Mouse (Mus musculus) embryonic facial prominence, embryonic 14.5 days (tissue): Measurements from ENCODE around the gene Cd300c2. TPM values are rescaled to one million over a fixed set of nuclear protein-coding genes. Genes with fewer than 3 reads are reported as not detected.
"Not testable (repeated sequence)": the region's sequence is repeated elsewhere in the genome, so short reads cannot be mapped to it uniquely, and the experiment has no call there.

ENCODE experiments used
- ATAC-seq: fragments of 200-750 bp; cut with Nextera tagmentation; 2 replicates; pipeline ENCODE4 v1.8.0; 2017; ENCODE audit warnings: low read depth, moderate number of reproducible peaks, moderate TSS enrichment
- DNase-seq: peaks from one replicate; pipeline ENCODE4 v3.0.0-alpha.2; 2015; ENCODE audit warnings: low spot score
- H3K27ac ChIP-seq: fragments of 300-500 bp; sonication (generic); replicated peaks from 2 replicates; pipeline ENCODE4 v1.5.1; 2014; ENCODE audit warnings: low read depth, mild to moderate bottlenecking, low read length, moderate library complexity
- H3K27me3 ChIP-seq: fragments of 300-500 bp; sonication (generic); replicated peaks from 2 replicates; pipeline ENCODE4 v1.6.1; 2014; ENCODE audit warnings: low read length; ENCODE audit not compliant: control insufficient read depth, insufficient read depth
- H3K36me3 ChIP-seq: fragments of 300-500 bp; sonication (generic); 2 replicates; pipeline ENCODE4 v1.6.1; 2014; ENCODE audit warnings: low read length, mixed read lengths; ENCODE audit not compliant: control insufficient read depth, insufficient read depth
- H3K4me1 ChIP-seq: fragments of 300-500 bp; sonication (generic); 2 replicates; pipeline ENCODE4 v1.6.1; 2014; ENCODE audit warnings: antibody characterized with exemption, low read length; ENCODE audit not compliant: control insufficient read depth, insufficient read depth
- H3K4me2 ChIP-seq: fragments of 300-500 bp; sonication (generic); 2 replicates; pipeline ENCODE4 v1.6.1; 2014; ENCODE audit warnings: low read depth, mild to moderate bottlenecking, low read length, moderate library complexity, mixed read lengths
- H3K4me3 ChIP-seq: fragments of 300-500 bp; sonication (generic); 2 replicates; pipeline ENCODE4 v1.5.1; 2014; ENCODE audit warnings: low read depth, mild to moderate bottlenecking, low read length
- H3K9ac ChIP-seq: fragments of 300-500 bp; sonication (generic); 2 replicates; pipeline ENCODE4 v1.6.1; 2014; ENCODE audit warnings: low read depth, mild to moderate bottlenecking, low read length, moderate library complexity, mixed read lengths
- H3K9me3 ChIP-seq: fragments of 300-500 bp; sonication (generic); 2 replicates; pipeline ENCODE4 v1.6.1; 2016; ENCODE audit warnings: low read length; ENCODE audit not compliant: control insufficient read depth
- WGBS: fragments of 180-500 bp; shearing (Covaris S2); extraction: QIAGEN DNeasy Blood & Tissue Kit; methylation state at CpG from one replicate; pipeline ENCODE4 v1.1.7; 2014; 5-methylcytosine and 5-hydroxymethylcytosine counted together
- polyA plus RNA-seq: library from polyadenylated mRNA; unstranded; fragments of >200 nt; fragmentation: Nextera tagmentation; extraction: Ambion mirVana; gene quantifications from 2 replicates; pipeline ENCODE4 v1.2.1, GENCODE M21; 2014

Gene Cd300c2
- polyA plus RNA-seq: 3.2 and 3.5 TPM in 2 replicates

DNA sequence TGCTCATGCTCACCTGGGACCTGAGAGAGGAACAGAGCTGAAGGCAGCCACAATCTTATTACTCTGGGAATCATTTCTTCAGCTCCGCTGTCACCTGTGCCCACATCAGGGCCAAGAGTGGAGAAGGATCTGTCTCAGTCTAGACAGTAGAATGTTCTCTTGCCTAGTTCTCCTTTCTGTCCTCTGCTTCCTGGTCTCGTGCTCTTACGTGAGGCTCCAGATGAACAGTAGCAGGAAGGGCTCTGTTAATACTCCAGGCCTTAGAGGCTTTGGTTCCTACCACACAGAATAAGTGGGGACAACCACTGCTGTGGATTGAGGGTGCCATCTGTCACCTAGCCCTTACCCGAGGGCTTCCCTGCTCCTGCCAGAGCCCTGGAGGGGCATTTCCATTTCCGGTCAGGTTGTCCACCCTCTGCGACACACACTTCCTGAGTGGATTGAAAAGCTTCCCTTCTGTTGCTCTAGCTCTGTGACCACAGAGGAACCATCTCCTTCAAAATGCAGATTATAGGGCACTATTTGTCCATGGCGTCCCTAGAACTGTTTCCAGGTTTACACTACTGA is at the start of gene Cd300c2:
Gene Cd300c2 (minus strand): TSS at position 407 of the 567 bp plus-strand sequence.
- no peaks in the 10 kb centered on the region for H3K27me3 ChIP-seq
- no peaks in the 10 kb centered on the region for H3K4me1 ChIP-seq
- H3K9me3 ChIP-seq: no peaks in the 10 kb centered on the region
- no peak within 1 kb of the TSS for H3K4me3 ChIP-seq
- 83% methylated on average over 7 of the region's 7 CpGs for WGBS
- DNase-seq (no peak), ATAC-seq (no peak)
- no peaks in the 10 kb centered on the region for H3K36me3 ChIP-seq
- H3K9ac ChIP-seq: no peak within 1 kb of the TSS
- no peak within 1 kb of the TSS for H3K4me2 ChIP-seq
- no peak within 1 kb of the TSS for H3K27ac ChIP-seq

DNA sequence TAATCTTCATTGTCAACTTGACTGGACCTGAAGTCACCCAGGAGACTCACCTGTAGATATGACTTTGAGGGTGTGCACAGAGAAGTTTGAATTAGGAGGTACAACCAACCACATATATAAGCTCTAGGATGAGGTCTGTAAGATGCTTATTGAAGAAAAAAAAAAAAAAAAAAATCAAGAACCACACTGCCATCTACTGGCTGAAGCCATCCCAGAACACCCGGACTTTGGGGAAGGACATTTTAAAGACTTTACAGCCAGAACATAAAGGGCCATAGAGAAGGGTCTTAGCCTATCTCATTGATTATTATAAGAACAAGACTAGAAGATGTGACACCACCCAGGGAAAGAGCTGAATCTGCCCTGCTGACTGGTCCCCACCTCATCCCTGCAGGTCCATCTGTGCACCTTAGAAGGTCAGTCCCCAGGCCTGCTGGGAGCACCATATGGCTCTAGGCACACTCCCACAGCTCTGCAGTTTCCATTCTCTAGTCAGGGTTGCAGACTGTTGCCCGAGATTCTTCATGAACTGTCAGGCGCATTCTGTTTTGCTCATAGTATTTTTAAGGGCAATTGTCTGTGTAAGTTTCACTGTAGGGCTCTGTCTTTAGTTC is 47.7 kb upstream of the Cd300c2 start:
- H3K4me2 ChIP-seq: no peak overlapping the region
- no peak for DNase-seq
- 37% methylated on average over 3 of the region's 3 CpGs for WGBS

DNA sequence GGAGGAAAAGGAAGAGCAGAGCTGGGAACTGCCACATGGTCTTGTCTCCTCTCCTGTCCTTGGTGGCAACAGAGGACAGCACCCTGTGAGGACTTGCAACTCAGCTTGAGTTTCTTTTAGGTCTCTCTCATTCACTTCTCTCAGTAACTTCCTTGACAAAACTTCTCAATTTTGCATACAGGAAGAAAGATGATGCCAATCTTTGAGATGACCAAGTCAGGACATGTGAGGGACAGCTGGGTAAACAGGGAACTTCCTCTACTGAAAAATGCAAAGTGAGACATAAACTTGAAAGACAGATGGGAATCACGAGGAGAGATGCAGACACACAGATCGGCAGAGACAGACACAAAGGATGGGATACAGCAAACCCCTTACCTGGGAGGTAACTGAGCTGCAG is 46.6 kb upstream of the Cd300c2 start, which contains the start of gene Cd300ld3:
Gene Cd300ld3 (minus strand): TSS at position 151 of the 400 bp plus-strand sequence.
- H3K27me3 ChIP-seq: no peaks in the 10 kb centered on the region
- no peak within 1 kb of the TSS for H3K27ac ChIP-seq
- H3K4me2 ChIP-seq: no peak within 1 kb of the TSS
- H3K4me1 ChIP-seq: no peaks in the 10 kb centered on the region
- H3K36me3 ChIP-seq: no peaks in the 10 kb centered on the region
- no peak for ATAC-seq
- 73% methylated on average over 2 of the region's 2 CpGs for WGBS
- H3K9ac ChIP-seq: no peak within 1 kb of the TSS
- H3K9me3 ChIP-seq: no peaks in the 10 kb centered on the region
- DNase-seq: no peak
- H3K4me3 ChIP-seq: no peak within 1 kb of the TSS

More for the DNA sequence above, 47.7 kb upstream of the Cd300c2 start:
- Histone ChIP-seq H3K36me3 (no peaks in the 10 kb centered on the region), H3K4me1 (no peaks in the 10 kb centered on the region), H3K27me3 (no peaks in the 10 kb centered on the region), H3K9me3 (no peaks in the 10 kb centered on the region), H3K9ac (no peak overlapping the region), H3K27ac (no peak overlapping the region), H3K4me3 (no peak overlapping the region)
- ATAC-seq: no peak

DNA sequence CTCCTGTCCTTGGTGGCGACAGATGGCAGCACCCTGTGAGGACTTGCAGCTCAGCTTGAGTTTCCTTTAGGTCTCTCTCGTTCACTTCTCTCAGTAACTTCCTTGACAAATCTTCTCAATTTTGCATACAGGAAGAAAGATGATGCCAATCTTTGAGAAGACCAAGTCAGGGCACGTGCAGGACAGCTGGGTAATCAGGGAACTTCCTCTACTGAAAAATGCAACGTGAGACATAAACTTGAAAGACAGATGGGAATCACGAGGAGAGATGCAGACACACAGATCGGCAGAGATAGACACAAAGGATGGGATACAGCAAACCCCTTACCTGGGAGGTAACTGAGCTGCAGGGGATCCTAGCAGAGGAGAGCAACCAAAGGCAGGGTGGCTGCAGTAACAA is 36.0 kb upstream of the Cd300c2 start, which contains the start of gene Cd300ld5:
Gene Cd300ld5 (minus strand): TSS at position 101 of the 400 bp plus-strand sequence.
- H3K4me3 ChIP-seq, H3K9me3 ChIP-seq, H3K27ac ChIP-seq, H3K9ac ChIP-seq, H3K4me2 ChIP-seq, DNase-seq, ATAC-seq, H3K36me3 ChIP-seq, H3K4me1 ChIP-seq, H3K27me3 ChIP-seq: not testable (repeated sequence)
- no CpG with 5 or more reads among the region's 6 CpGs for WGBS

DNA sequence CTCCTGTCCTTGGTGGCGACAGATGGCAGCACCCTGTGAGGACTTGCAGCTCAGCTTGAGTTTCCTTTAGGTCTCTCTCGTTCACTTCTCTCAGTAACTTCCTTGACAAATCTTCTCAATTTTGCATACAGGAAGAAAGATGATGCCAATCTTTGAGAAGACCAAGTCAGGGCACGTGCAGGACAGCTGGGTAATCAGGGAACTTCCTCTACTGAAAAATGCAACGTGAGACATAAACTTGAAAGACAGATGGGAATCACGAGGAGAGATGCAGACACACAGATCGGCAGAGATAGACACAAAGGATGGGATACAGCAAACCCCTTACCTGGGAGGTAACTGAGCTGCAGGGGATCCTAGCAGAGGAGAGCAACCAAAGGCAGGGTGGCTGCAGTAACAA is 25.2 kb upstream of the Cd300c2 start, which contains the start of gene Cd300ld4:
Gene Cd300ld4 (minus strand): TSS at position 101 of the 400 bp plus-strand sequence.
- H3K9me3 ChIP-seq, H3K4me1 ChIP-seq, H3K4me3 ChIP-seq, ATAC-seq, H3K27ac ChIP-seq, H3K36me3 ChIP-seq, H3K9ac ChIP-seq, H3K4me2 ChIP-seq, DNase-seq, H3K27me3 ChIP-seq: not testable (repeated sequence)
- WGBS: no CpG with 5 or more reads among the region's 6 CpGs

DNA sequence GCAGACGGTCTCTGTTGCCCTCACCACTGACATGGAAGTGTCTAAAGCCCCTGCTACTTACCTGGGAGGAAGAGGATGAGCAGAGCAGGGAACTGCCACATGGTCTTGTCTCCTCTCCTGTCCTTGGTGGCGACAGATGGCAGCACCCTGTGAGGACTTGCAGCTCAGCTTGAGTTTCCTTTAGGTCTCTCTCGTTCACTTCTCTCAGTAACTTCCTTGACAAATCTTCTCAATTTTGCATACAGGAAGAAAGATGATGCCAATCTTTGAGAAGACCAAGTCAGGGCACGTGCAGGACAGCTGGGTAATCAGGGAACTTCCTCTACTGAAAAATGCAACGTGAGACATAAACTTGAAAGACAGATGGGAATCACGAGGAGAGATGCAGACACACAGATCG is 14.4 kb upstream of the Cd300c2 start, which contains the start of gene Cd300ld2:
Gene Cd300ld2 (minus strand): TSS at position 101 of the 400 bp plus-strand sequence.
- H3K27ac ChIP-seq, H3K27me3 ChIP-seq, H3K9ac ChIP-seq, ATAC-seq, H3K4me3 ChIP-seq, DNase-seq, H3K36me3 ChIP-seq, H3K4me2 ChIP-seq, H3K9me3 ChIP-seq, H3K4me1 ChIP-seq: not testable (repeated sequence)
- no CpG with 5 or more reads among the region's 7 CpGs for WGBS

DNA sequence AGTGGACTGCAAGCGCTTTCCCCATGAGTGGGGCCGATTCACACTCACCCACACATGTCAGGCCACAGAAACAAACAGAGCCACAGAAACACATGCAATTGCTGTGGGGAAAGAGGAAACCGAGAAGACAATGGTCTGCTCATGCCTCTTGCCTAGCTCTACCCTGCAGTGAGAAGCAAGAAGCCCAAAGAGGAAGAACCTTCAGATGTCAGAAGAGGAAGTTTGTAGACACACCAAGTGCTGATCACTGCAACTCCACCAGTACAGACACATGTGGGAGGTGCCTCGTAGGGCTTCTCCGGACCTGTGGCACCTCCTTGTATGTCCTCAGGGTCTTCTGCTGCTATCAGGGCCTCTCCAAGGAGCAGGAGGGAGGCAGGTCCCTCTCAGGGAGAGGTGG is 2.4 kb upstream of the Cd300c2 start:
- Histone ChIP-seq H3K27me3 (no peaks in the 10 kb centered on the region), H3K9ac (no peak overlapping the region), H3K27ac (no peak overlapping the region), H3K9me3 (no peaks in the 10 kb centered on the region), H3K36me3 (no peaks in the 10 kb centered on the region), H3K4me2 (no peak overlapping the region), H3K4me1 (no peaks in the 10 kb centered on the region), H3K4me3 (no peak overlapping the region)
- no peak for DNase-seq
- 84% methylated on average over 5 of the region's 5 CpGs for WGBS
- ATAC-seq: no peak

DNA sequence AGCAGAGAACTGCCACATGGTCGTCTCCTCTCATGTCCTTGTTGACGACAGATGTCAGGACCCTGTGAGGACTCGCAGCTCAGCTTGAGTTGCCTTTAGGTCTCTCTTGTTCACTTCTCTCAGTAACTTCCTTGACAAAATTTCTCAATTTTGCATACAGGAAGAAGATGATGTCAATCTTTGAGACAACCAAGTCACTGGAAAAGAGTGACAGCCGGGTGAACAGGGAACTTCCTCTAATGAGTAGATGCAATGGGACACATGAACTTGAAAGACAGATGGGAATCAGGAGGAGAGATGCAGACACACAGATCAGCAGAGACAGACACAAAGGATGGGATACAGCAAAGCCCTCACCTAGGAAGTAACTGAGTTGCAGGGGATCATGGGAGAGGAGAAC is 11.9 kb downstream of the Cd300c2 start, which contains the start of gene Cd300ld:
Gene Cd300ld (minus strand): TSS at position 130 of the 400 bp plus-strand sequence.
- 78% methylated on average over 4 of the region's 4 CpGs for WGBS

More for the DNA sequence above, 11.9 kb downstream of the Cd300c2 start, which contains the start of gene Cd300ld:
- no peaks in the 10 kb centered on the region for H3K9me3 ChIP-seq
- no peaks in the 10 kb centered on the region for H3K36me3 ChIP-seq
- no peak within 1 kb of the TSS for H3K27ac ChIP-seq
- H3K4me1 ChIP-seq: no peaks in the 10 kb centered on the region
- DNase-seq (no peak), ATAC-seq (no peak)
- no peak within 1 kb of the TSS for H3K4me3 ChIP-seq
- no peak within 1 kb of the TSS for H3K4me2 ChIP-seq
- H3K9ac ChIP-seq: no peak within 1 kb of the TSS
- H3K27me3 ChIP-seq: no peaks in the 10 kb centered on the region
